Mouse (Mus musculus): ENCODE results near the gene Carmil1.

DNA sequence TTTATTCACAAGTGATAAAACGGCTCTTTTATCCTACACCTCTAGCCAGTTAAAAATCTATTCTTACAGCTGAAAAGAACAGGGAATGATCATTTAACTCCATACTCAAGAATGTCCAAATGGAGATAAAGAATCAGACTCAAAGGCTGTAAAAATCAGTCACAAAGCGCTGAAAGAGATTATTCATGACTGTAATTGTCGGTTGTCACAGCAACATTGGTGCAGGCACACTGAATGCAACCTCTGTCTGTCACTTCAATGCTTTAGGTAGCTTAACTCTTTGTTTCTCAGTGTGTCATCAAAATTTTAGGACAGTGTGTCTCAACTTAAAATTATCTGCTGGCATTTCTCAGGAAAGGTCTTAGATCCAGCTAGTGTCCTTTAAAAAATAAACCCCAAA lies 235.3 kb downstream of the Carmil1 start:
- TF ChIP-seq TAL1 (IDR thresholded peaks at IDR 0.05; ENCODE audit: low read length) (no peak), GATA1 (IDR thresholded peaks at IDR 0.05; ENCODE audit: low read length) (no peak)

Data from erythroblast, embryonic 14.5 days (primary cell).